Mouse (Mus musculus): Measurements from ENCODE around the gene Spred2. TPM values are rescaled to one million over a fixed set of nuclear protein-coding genes. Genes with fewer than 3 reads are reported as not detected.

The Spred2 gene
- 1 to 10 TPM; 4.1 to 6.4 TPM for total RNA-seq (2021)
- long read RNA-seq, experiment 1, partial matches to known transcripts: 0 of 1 reads
- long read RNA-seq, experiment 1, other reads (novel, unspliced or antisense): 0 of 1 reads
- long read RNA-seq, experiment 2: 0 reads

GRCm38 (mm10) chr11:19923888-19924756 lies at the start of gene Spred2:
Gene Spred2, plus strand, starts transcription at chr11:19924375.
- DNase-seq (ENCODE audit: low spot score): peak; percentile 88

GRCm38 (mm10) chr11:19875551-19875950 lies 48.6 kb upstream of the Spred2 start:
- no peak for DNase-seq (ENCODE audit: low spot score)

- DNase-seq (ENCODE audit: low spot score): no peak
Measured at GRCm38 (mm10) chr11:19875964-19876363, 48.2 kb upstream of the Spred2 start.

- DNase-seq (ENCODE audit: low spot score): no peak
Measured at GRCm38 (mm10) chr11:19877239-19877915, 46.8 kb upstream of the Spred2 start.

- DNase-seq (ENCODE audit: low spot score): no peak
Measured at GRCm38 (mm10) chr11:19881342-19881741, 42.8 kb upstream of the Spred2 start.

GRCm38 (mm10) chr11:19890700-19891406 lies 33.3 kb upstream of the Spred2 start:
- no peak for DNase-seq (ENCODE audit: low spot score)

GRCm38 (mm10) chr11:19893233-19893632 lies 30.9 kb upstream of the Spred2 start:
- no peak for DNase-seq (ENCODE audit: low spot score)

GRCm38 (mm10) chr11:19899621-19900020 lies 24.6 kb upstream of the Spred2 start:
- no peak for DNase-seq (ENCODE audit: low spot score)

- no peak for DNase-seq (ENCODE audit: low spot score)
Measured at GRCm38 (mm10) chr11:19900712-19901111, 23.5 kb upstream of the Spred2 start.

GRCm38 (mm10) chr11:19911216-19911615 lies 13.0 kb upstream of the Spred2 start:
- no peak for DNase-seq (ENCODE audit: low spot score)

GRCm38 (mm10) chr11:19912179-19912578 lies 12.0 kb upstream of the Spred2 start:
- no peak for DNase-seq (ENCODE audit: low spot score)

- DNase-seq (ENCODE audit: low spot score): no peak
Measured at GRCm38 (mm10) chr11:19912661-19913060, 11.5 kb upstream of the Spred2 start.

GRCm38 (mm10) chr11:19913761-19914160 lies 10.4 kb upstream of the Spred2 start:
- DNase-seq (ENCODE audit: low spot score): no peak

GRCm38 (mm10) chr11:19917381-19918245 lies 6.6 kb upstream of the Spred2 start:
- no peak for DNase-seq (ENCODE audit: low spot score)

GRCm38 (mm10) chr11:19918246-19918540 lies 6.0 kb upstream of the Spred2 start:
- no peak for DNase-seq (ENCODE audit: low spot score)

- DNase-seq (ENCODE audit: low spot score): peak; percentile 11
Measured at GRCm38 (mm10) chr11:19919460-19919784, 4.8 kb upstream of the Spred2 start.

GRCm38 (mm10) chr11:19919785-19920671 lies 4.1 kb upstream of the Spred2 start:
- peak; percentile 88 for DNase-seq (ENCODE audit: low spot score)

GRCm38 (mm10) chr11:19921723-19922122 lies 2.5 kb upstream of the Spred2 start:
- no peak for DNase-seq (ENCODE audit: low spot score)

GRCm38 (mm10) chr11:19922208-19922607 lies 2.0 kb upstream of the Spred2 start:
- no peak for DNase-seq (ENCODE audit: low spot score)

- DNase-seq (ENCODE audit: low spot score): peak; percentile 18
Measured at GRCm38 (mm10) chr11:19924757-19925148, 578 bp downstream of the Spred2 start.

Measured in gastrocnemius, adult 18-20 months (tissue).